Mouse (Mus musculus) stomach, postnatal 0 days (tissue): ENCODE results near the gene Bmp5. TPM values are rescaled to one million over a fixed set of nuclear protein-coding genes. Genes with fewer than 3 reads are reported as not detected.
A peak's percentile ranks its signal among the peaks of the same experiment; 100 is the strongest.

Experiments used
- ATAC-seq: fragments of 200-750 bp; cut with Nextera tagmentation; 2 replicates; pipeline ENCODE4 v1.8.0; 2017; ENCODE audit not compliant: low FRiP score, low TSS enrichment
- DNase-seq: peaks from one replicate; pipeline ENCODE4 v3.0.0-alpha.2; 2016; ENCODE audit warnings: low spot score
- H3K27ac ChIP-seq: fragments of 300-500 bp; sonication (generic); replicated peaks from 2 replicates; pipeline ENCODE4 v1.5.1; 2014; ENCODE audit warnings: mild to moderate bottlenecking, control low read depth
- H3K27me3 ChIP-seq: fragments of 300-500 bp; sonication (generic); 2 replicates; pipeline ENCODE4 v1.6.1; 2014; ENCODE audit warnings: low read length; ENCODE audit not compliant: control insufficient read depth, insufficient read depth
- H3K36me3 ChIP-seq: fragments of 300-500 bp; sonication (generic); 2 replicates; pipeline ENCODE4 v1.6.1; 2014; ENCODE audit warnings: low read length, mixed read lengths; ENCODE audit not compliant: control insufficient read depth, insufficient read depth
- H3K4me1 ChIP-seq: fragments of 300-500 bp; sonication (generic); replicated peaks from 2 replicates; pipeline ENCODE4 v1.6.1; 2014; ENCODE audit warnings: antibody characterized with exemption; ENCODE audit not compliant: control insufficient read depth, insufficient read depth
- H3K4me2 ChIP-seq: fragments of 300-500 bp; sonication (generic); replicated peaks from 2 replicates; pipeline ENCODE4 v1.6.1; 2014; ENCODE audit warnings: low read depth, mild to moderate bottlenecking, control low read depth, moderate library complexity
- H3K4me3 ChIP-seq: fragments of 300-500 bp; sonication (generic); 2 replicates; pipeline ENCODE4 v1.5.1; 2014; ENCODE audit warnings: low read depth, low read length, control low read depth
- H3K9ac ChIP-seq: fragments of 300-500 bp; sonication (generic); 2 replicates; pipeline ENCODE4 v1.6.1; 2014; ENCODE audit warnings: mild to moderate bottlenecking, low read length, control low read depth, mixed read lengths
- H3K9me3 ChIP-seq: fragments of 300-500 bp; sonication (generic); 2 replicates; pipeline ENCODE4 v1.6.1; 2016; ENCODE audit warnings: low read length; ENCODE audit not compliant: control insufficient read depth
- CTCF ChIP-seq: IDR thresholded peaks from 2 replicates; pipeline ENCODE4 v1.5.1; 2016; ENCODE audit warnings: antibody characterized with exemption, low read depth, mild to moderate bottlenecking, moderate library complexity
- EP300 ChIP-seq: optimal IDR thresholded peaks from 2 replicates; pipeline ENCODE3; 2016; ENCODE audit warnings: antibody characterized with exemption
- WGBS: fragments of 180-500 bp; shearing (Covaris S2); extraction: QIAGEN DNeasy Blood & Tissue Kit; methylation state at CpG from one replicate; pipeline ENCODE4 v1.1.7; 2014; 5-methylcytosine and 5-hydroxymethylcytosine counted together
- polyA plus RNA-seq: library from polyadenylated mRNA; unstranded; fragments of >200 nt; fragmentation: Nextera tagmentation; extraction: Ambion mirVana; gene quantifications from 2 replicates; pipeline ENCODE4 v1.2.1, GENCODE M21; 2015

Bmp5 gene
- polyA plus RNA-seq, 1 experiment from 2014 or later: 4.6 TPM

GRCm38 (mm10) chr9:75769042-75769441 lies 6.1 kb upstream of the Bmp5 start:
- H3K27ac ChIP-seq: no peak overlapping the region
- H3K4me1 ChIP-seq: no peaks in the 10 kb centered on the region
- H3K9me3 ChIP-seq: no peaks in the 10 kb centered on the region
- WGBS: 66% methylated on average over 3 of the region's 3 CpGs
- TF ChIP-seq CTCF (no peak), EP300 (no peak)
- H3K9ac ChIP-seq: no peak overlapping the region
- ATAC-seq (no peak), DNase-seq (no peak)
- no peaks in the 10 kb centered on the region for H3K36me3 ChIP-seq
- no peak overlapping the region for H3K4me3 ChIP-seq
- H3K27me3 ChIP-seq: no peaks in the 10 kb centered on the region
- H3K4me2 ChIP-seq: no peak overlapping the region

GRCm38 (mm10) chr9:75776153-75776552 lies 989 bp downstream of the Bmp5 start:
- no peaks in the 10 kb centered on the region for H3K36me3 ChIP-seq
- no peak overlapping the region for H3K27ac ChIP-seq
- DNase-seq: no peak
- TF ChIP-seq CTCF: no peak
- TF ChIP-seq EP300: no peak
- H3K9me3 ChIP-seq: no peaks in the 10 kb centered on the region
- WGBS: 49% methylated on average over 7 of the region's 7 CpGs
- H3K9ac ChIP-seq: peak overlapping the region; percentile 45
- no peak for ATAC-seq
- peak overlapping the region; percentile 32 for H3K4me3 ChIP-seq
- no peaks in the 10 kb centered on the region for H3K27me3 ChIP-seq
- no peaks in the 10 kb centered on the region for H3K4me1 ChIP-seq
- peak overlapping the region; percentile 31 for H3K4me2 ChIP-seq

GRCm38 (mm10) chr9:75778762-75779346 lies 3.7 kb downstream of the Bmp5 start:
- Histone ChIP-seq H3K27me3 (no peaks in the 10 kb centered on the region), H3K4me3 (peak overlapping the region; percentile 14; the same call in 1 of the 2 replicates)
- no peak for DNase-seq

GRCm38 (mm10) chr9:75780558-75781276 lies 5.6 kb downstream of the Bmp5 start:
- DNase-seq (no peak), ATAC-seq (no peak)
- Histone ChIP-seq H3K27ac (no peak overlapping the region), H3K36me3 (no peaks in the 10 kb centered on the region), H3K27me3 (no peaks in the 10 kb centered on the region), H3K4me3 (no peak overlapping the region), H3K4me1 (no peaks in the 10 kb centered on the region), H3K9ac (no peak overlapping the region), H3K4me2 (no peak overlapping the region; the same call in 1 of the 2 replicates), H3K9me3 (no peaks in the 10 kb centered on the region)
- WGBS: 39% methylated on average over 5 of the region's 5 CpGs
- no peak for TF ChIP-seq EP300

More at GRCm38 (mm10) chr9:75778762-75779346, 3.7 kb downstream of the Bmp5 start:
- Histone ChIP-seq H3K9me3 (no peaks in the 10 kb centered on the region), H3K9ac (no peak overlapping the region), H3K27ac (no peak overlapping the region), H3K4me2 (peak overlapping the region; percentile 25), H3K4me1 (no peaks in the 10 kb centered on the region), H3K36me3 (no peaks in the 10 kb centered on the region)
- ATAC-seq: no peak
- WGBS: 56% methylated on average over 9 of the region's 9 CpGs
- TF ChIP-seq EP300: no peak

GRCm38 (mm10) chr9:75781600-75781999 lies 6.4 kb downstream of the Bmp5 start:
- TF ChIP-seq EP300 (no peak), CTCF (no peak)
- Histone ChIP-seq H3K4me2 (peak overlapping the region; percentile 27; the same call in 1 of the 2 replicates), H3K9me3 (no peaks in the 10 kb centered on the region), H3K9ac (no peak overlapping the region), H3K36me3 (no peaks in the 10 kb centered on the region), H3K4me3 (no peak overlapping the region), H3K27ac (no peak overlapping the region), H3K27me3 (no peaks in the 10 kb centered on the region), H3K4me1 (no peaks in the 10 kb centered on the region)
- no peak for ATAC-seq
- 40% methylated on average over 5 of the region's 5 CpGs for WGBS
- no peak for DNase-seq

GRCm38 (mm10) chr9:75783573-75783972 lies 8.4 kb downstream of the Bmp5 start:
- WGBS: 100% methylated on average over 2 of the region's 2 CpGs
- DNase-seq: no peak
- H3K27me3 ChIP-seq: no peaks in the 10 kb centered on the region
- no peaks in the 10 kb centered on the region for H3K36me3 ChIP-seq
- H3K9ac ChIP-seq: no peak overlapping the region
- no peaks in the 10 kb centered on the region for H3K4me1 ChIP-seq
- H3K27ac ChIP-seq: no peak overlapping the region
- H3K4me2 ChIP-seq: no peak overlapping the region
- no peak overlapping the region for H3K4me3 ChIP-seq
- TF ChIP-seq EP300: no peak
- TF ChIP-seq CTCF: 0 out of 2 replicates have a peak, but pooled peaks have one; percentile 6
- no peaks in the 10 kb centered on the region for H3K9me3 ChIP-seq
- ATAC-seq: no peak
